Mouse (Mus musculus) midbrain, embryonic 14.5 days (tissue): ENCODE results near the gene Tcirg1. TPM values are rescaled to one million over a fixed set of nuclear protein-coding genes. Genes with fewer than 3 reads are reported as not detected.

Source experiments
- ATAC-seq: fragments of 200-750 bp; cut with Nextera tagmentation; 2 replicates; pipeline ENCODE4 v1.8.0; 2017; ENCODE audit warnings: moderate number of reproducible peaks, moderate library complexity; ENCODE audit not compliant: low FRiP score, low TSS enrichment
- DNase-seq: peaks from one replicate; pipeline ENCODE4 v3.0.0-alpha.2; 2015
- H3K27ac ChIP-seq: fragments of 300-500 bp; sonication (generic); replicated peaks from 2 replicates; pipeline ENCODE4 v1.5.1; 2014; ENCODE audit warnings: mild to moderate bottlenecking, low read depth, low read length, moderate library complexity
- H3K27me3 ChIP-seq: fragments of 300-500 bp; sonication (generic); 2 replicates; pipeline ENCODE4 v1.6.1; 2014; ENCODE audit warnings: low read length, control low read depth, mixed read lengths; ENCODE audit not compliant: control insufficient read depth, insufficient read depth
- H3K36me3 ChIP-seq: fragments of 300-500 bp; sonication (generic); 2 replicates; pipeline ENCODE4 v1.6.1; 2014; ENCODE audit warnings: low read length, control low read depth; ENCODE audit not compliant: control insufficient read depth, insufficient read depth
- H3K4me1 ChIP-seq: fragments of 300-500 bp; sonication (generic); 2 replicates; pipeline ENCODE4 v1.6.1; 2014; ENCODE audit warnings: mild to moderate bottlenecking, antibody characterized with exemption, low read length, control low read depth; ENCODE audit not compliant: control insufficient read depth, insufficient read depth
- H3K4me2 ChIP-seq: fragments of 300-500 bp; sonication (generic); 2 replicates; pipeline ENCODE4 v1.6.1; 2014; ENCODE audit warnings: mild to moderate bottlenecking, low read length, moderate library complexity
- H3K4me3 ChIP-seq: fragments of 300-500 bp; sonication (generic); replicated peaks from 2 replicates; pipeline ENCODE4 v1.5.1; 2014; ENCODE audit warnings: low read depth, low read length
- H3K9ac ChIP-seq: fragments of 300-500 bp; sonication (generic); replicated peaks from 2 replicates; pipeline ENCODE4 v1.6.1; 2014; ENCODE audit warnings: mild to moderate bottlenecking, low read length, moderate library complexity
- H3K9me3 ChIP-seq: fragments of 300-500 bp; sonication (generic); 2 replicates; pipeline ENCODE4 v1.6.1; 2016; ENCODE audit warnings: low read length, control low read depth, mixed read lengths; ENCODE audit not compliant: control insufficient read depth
- WGBS: fragments of 180-500 bp; shearing (Covaris S2); extraction: QIAGEN DNeasy Blood & Tissue Kit; methylation state at CpG from one replicate; pipeline ENCODE4 v1.1.7; 2014; 5-methylcytosine and 5-hydroxymethylcytosine counted together
- polyA plus RNA-seq: library from polyadenylated mRNA; unstranded; fragments of >200 nt; fragmentation: Nextera tagmentation; extraction: Ambion mirVana; gene quantifications from 2 replicates; pipeline ENCODE4 v1.2.1, GENCODE M21; 2014

Tcirg1 gene
- 7.4 and 11.0 TPM in 2 replicates for polyA plus RNA-seq

GRCm38 (mm10) chr19:3906795-3907786 is at the start of gene Tcirg1:
Gene Tcirg1, minus strand, starts transcription at chr19:3907133.
- H3K27ac ChIP-seq, result no peak within 1 kb of the TSS
- H3K27me3 ChIP-seq, result peaks cover 5% of the 10 kb centered on the region; the same call in 1 of the 2 replicates
- WGBS, result 6% methylated on average over 36 of the region's 36 CpGs
- peaks cover 32% of the 10 kb centered on the region for H3K36me3 ChIP-seq
- H3K4me2 ChIP-seq, result peak within 1 kb of the TSS; percentile 63
- no peaks in the 10 kb centered on the region for H3K9me3 ChIP-seq
- DNase-seq, result peak; percentile 60
- ATAC-seq, result peak; percentile 47
- H3K9ac ChIP-seq, result peak within 1 kb of the TSS; percentile 46
- H3K4me3 ChIP-seq, result peak within 1 kb of the TSS; percentile 32
- peaks cover 13% of the 10 kb centered on the region for H3K4me1 ChIP-seq

GRCm38 (mm10) chr19:3955804-3956203 is 48.9 kb upstream of the Tcirg1 start:
- Histone ChIP-seq H3K36me3 (no peaks in the 10 kb centered on the region), H3K4me3 (no peak overlapping the region), H3K27me3 (no peaks in the 10 kb centered on the region), H3K4me1 (no peaks in the 10 kb centered on the region), H3K9ac (no peak overlapping the region), H3K9me3 (no peaks in the 10 kb centered on the region), H3K4me2 (no peak overlapping the region), H3K27ac (no peak overlapping the region)
- 60% methylated on average over 4 of the region's 4 CpGs for WGBS
- DNase-seq (no peak), ATAC-seq (no peak)

DNA sequence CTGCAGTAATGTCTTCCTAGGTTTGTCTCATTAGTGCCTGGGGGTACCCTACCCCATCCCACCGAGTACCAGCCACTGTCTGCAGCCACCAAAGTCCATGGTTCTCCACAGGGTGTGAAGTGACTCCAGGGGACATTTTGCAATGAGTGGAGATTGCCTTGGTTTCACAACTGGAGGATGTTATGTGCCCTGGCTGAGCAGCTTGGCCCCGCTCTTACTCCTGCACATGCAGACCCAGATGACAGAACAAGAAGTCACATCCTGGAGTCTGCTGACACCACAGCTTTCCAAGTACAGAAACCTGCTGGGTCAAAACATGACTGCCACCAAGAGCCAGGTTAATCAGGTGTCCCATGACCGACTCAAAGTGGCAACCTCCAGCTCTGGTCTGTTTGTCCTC is 48.1 kb upstream of the Tcirg1 start:
- Histone ChIP-seq H3K4me1 (no peaks in the 10 kb centered on the region), H3K4me2 (no peak overlapping the region), H3K9ac (no peak overlapping the region), H3K9me3 (no peaks in the 10 kb centered on the region), H3K27ac (no peak overlapping the region), H3K27me3 (no peaks in the 10 kb centered on the region), H3K4me3 (no peak overlapping the region), H3K36me3 (no peaks in the 10 kb centered on the region)
- 86% methylated on average over 3 of the region's 3 CpGs for WGBS
- no peak for DNase-seq
- ATAC-seq, result no peak

GRCm38 (mm10) chr19:3952099-3952498 is 45.2 kb upstream of the Tcirg1 start:
- no peak overlapping the region for H3K9ac ChIP-seq
- H3K27me3 ChIP-seq, result no peaks in the 10 kb centered on the region
- no peaks in the 10 kb centered on the region for H3K36me3 ChIP-seq
- no peak overlapping the region for H3K4me3 ChIP-seq
- DNase-seq, result no peak
- no peaks in the 10 kb centered on the region for H3K9me3 ChIP-seq
- no peak overlapping the region for H3K4me2 ChIP-seq
- H3K4me1 ChIP-seq, result no peaks in the 10 kb centered on the region
- 57% methylated on average over 1 of the region's 1 CpGs for WGBS
- H3K27ac ChIP-seq, result no peak overlapping the region
- ATAC-seq, result no peak

DNA sequence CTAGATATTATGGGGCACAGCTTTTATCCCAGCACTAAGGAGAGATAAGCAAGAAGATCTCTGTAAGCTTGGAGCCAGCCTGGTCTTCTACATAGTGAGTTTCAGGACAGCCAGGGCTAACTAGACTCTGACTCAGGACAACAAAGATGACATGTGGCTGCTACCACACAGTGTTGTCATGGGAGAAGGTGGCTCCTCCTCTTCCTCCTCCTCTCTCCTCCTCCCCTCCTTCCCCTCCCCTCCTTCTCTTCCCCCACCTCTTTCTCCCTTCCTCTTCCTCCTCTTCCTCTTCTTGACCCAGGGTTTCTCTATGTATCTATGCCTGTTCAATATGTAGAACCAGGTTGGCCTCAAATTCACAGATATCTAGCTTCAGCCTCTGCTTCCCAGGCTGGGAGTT is 44.5 kb upstream of the Tcirg1 start:
- H3K9ac ChIP-seq, result no peak overlapping the region
- no peak overlapping the region for H3K4me3 ChIP-seq
- no peaks in the 10 kb centered on the region for H3K27me3 ChIP-seq
- H3K9me3 ChIP-seq, result no peaks in the 10 kb centered on the region
- no peaks in the 10 kb centered on the region for H3K36me3 ChIP-seq
- no peak overlapping the region for H3K4me2 ChIP-seq
- no peaks in the 10 kb centered on the region for H3K4me1 ChIP-seq
- ATAC-seq (no peak), DNase-seq (no peak)
- H3K27ac ChIP-seq, result no peak overlapping the region

DNA sequence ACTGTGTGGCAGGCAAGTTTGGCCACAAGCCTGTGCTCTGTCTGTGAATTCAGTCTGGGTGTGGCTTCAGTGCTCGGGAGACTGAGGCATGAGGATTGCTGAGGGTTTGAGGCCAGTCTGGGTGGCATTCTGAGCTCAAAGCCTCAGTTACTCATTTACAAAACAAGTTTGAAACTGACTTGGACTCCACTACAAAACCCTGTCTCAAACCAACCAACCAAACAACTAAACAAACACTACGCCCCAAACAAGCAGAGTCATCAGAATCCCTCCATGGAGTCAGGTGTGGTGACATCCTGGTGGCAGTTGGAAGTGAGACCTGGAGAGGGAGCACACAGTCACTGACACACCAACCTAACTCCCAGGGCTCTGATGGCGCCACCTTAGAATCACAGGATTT is 43.4 kb upstream of the Tcirg1 start:
- no peak for ATAC-seq

GRCm38 (mm10) chr19:3948546-3948945 is 41.6 kb upstream of the Tcirg1 start:
- ATAC-seq (no peak), DNase-seq (no peak)
- H3K9me3 ChIP-seq, result no peaks in the 10 kb centered on the region
- H3K4me3 ChIP-seq, result no peak overlapping the region
- no peak overlapping the region for H3K4me2 ChIP-seq
- no peak overlapping the region for H3K27ac ChIP-seq
- no peak overlapping the region for H3K9ac ChIP-seq
- no peaks in the 10 kb centered on the region for H3K4me1 ChIP-seq
- no peaks in the 10 kb centered on the region for H3K27me3 ChIP-seq
- no peaks in the 10 kb centered on the region for H3K36me3 ChIP-seq
- 73% methylated on average over 14 of the region's 14 CpGs for WGBS

More for the DNA sequence above, 43.4 kb upstream of the Tcirg1 start:
- Histone ChIP-seq H3K4me3 (no peak overlapping the region), H3K27ac (no peak overlapping the region), H3K4me2 (no peak overlapping the region), H3K9ac (no peak overlapping the region), H3K27me3 (no peaks in the 10 kb centered on the region), H3K9me3 (no peaks in the 10 kb centered on the region), H3K4me1 (no peaks in the 10 kb centered on the region), H3K36me3 (no peaks in the 10 kb centered on the region)
- whole genome bisulfite sequencing, result 79% methylated on average over 3 of the region's 3 CpGs
- no peak for DNase-seq

DNA sequence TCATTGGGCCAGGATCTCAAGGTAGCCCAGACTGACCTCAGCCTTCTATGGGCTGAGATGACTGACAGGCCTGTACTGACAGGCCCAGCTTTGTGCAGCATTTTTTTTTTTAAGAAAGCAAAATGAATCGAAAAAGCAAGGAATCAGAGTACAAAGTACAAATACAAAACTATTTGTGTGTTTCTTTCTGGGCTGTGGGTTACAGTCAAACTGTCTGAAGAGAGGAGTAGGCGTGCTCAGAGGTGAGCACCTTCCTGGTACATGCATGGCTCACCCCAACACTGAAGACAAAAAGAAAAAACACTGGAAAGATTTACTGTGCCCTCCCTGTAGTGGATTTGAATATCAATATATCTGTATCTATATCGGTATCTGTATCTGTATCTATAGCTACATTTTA is 40.9 kb upstream of the Tcirg1 start:
- no peak overlapping the region for H3K9ac ChIP-seq
- no peaks in the 10 kb centered on the region for H3K36me3 ChIP-seq
- H3K27ac ChIP-seq, result no peak overlapping the region
- no peaks in the 10 kb centered on the region for H3K9me3 ChIP-seq
- no peak for DNase-seq
- no peak overlapping the region for H3K4me3 ChIP-seq
- WGBS, result 74% methylated on average over 3 of the region's 3 CpGs
- no peaks in the 10 kb centered on the region for H3K4me1 ChIP-seq
- no peaks in the 10 kb centered on the region for H3K27me3 ChIP-seq
- no peak for ATAC-seq
- no peak overlapping the region for H3K4me2 ChIP-seq

DNA sequence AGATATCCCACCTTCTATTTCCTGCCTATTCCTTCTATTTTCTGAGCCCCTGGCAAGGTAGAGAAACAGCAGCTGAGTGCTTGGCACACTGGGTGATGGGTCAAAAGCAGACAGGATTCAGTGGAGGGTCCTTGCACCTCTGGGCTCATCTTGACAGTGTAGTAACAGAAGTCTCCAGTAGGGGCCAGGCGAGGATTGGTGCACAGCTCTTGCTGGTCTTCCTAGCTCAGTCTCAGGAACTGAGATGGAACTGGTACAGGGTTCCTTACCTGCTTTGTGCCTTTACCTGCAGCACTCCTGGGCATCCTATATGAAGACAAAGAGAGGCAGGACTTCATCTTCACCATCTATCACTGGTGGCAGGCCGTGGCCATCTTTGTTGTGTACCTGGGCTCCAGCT is 39.8 kb upstream of the Tcirg1 start:
- Histone ChIP-seq H3K4me1 (no peaks in the 10 kb centered on the region), H3K4me2 (no peak overlapping the region), H3K4me3 (no peak overlapping the region), H3K27me3 (no peaks in the 10 kb centered on the region), H3K27ac (no peak overlapping the region), H3K36me3 (no peaks in the 10 kb centered on the region), H3K9ac (no peak overlapping the region), H3K9me3 (no peaks in the 10 kb centered on the region)
- peak; percentile 50; the same call in 1 of the 2 replicates for ATAC-seq
- WGBS, result 18% methylated on average over 2 of the region's 2 CpGs
- peak; percentile 85 for DNase-seq
